Mouse (Mus musculus): Measurements from ENCODE around the gene Rilp.

DNA sequence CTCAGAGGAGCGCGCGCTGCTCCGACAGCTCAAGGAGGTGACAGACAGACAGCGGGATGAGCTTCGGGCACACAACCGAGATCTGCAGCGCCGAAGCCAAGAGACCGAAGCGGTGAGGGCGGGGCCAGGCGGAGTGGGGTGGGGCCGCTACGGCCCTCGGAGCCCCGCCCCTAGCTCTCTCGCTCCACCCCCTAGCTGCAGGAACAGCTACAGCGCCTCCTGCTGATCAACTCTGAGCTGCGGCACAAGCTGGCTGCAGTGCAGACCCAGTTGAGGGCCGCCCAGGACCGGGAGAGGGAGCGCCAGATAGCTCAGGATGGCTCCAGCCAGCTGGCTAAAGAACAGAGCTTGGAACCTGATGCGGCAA lies 716 bp downstream of the Rilp start:
- peak; percentile 95 for TF ChIP-seq CTCF (IDR thresholded peaks at IDR 0.05; ENCODE audit: low read depth)
- no peak for TF ChIP-seq EP300 (optimal IDR thresholded peaks at IDR 0.05)
